Mouse (Mus musculus) embryonic fibroblast, embryonic 13.5 days (primary cell): ENCODE measurements around the gene Accs.

Source experiments
- CTCF ChIP-seq: IDR thresholded peaks from 2 replicates; pipeline ENCODE4 v1.5.1; 2011; ENCODE audit warnings: mild to moderate bottlenecking, control low read depth, low read length, moderate library complexity, borderline replicate concordance; ENCODE audit not compliant: insufficient read depth
- POLR2A ChIP-seq: IDR thresholded peaks from 2 replicates; pipeline ENCODE4 v1.6.1; 2011; ENCODE audit warnings: low read depth, mild to moderate bottlenecking, control low read depth, low read length, moderate library complexity

DNA sequence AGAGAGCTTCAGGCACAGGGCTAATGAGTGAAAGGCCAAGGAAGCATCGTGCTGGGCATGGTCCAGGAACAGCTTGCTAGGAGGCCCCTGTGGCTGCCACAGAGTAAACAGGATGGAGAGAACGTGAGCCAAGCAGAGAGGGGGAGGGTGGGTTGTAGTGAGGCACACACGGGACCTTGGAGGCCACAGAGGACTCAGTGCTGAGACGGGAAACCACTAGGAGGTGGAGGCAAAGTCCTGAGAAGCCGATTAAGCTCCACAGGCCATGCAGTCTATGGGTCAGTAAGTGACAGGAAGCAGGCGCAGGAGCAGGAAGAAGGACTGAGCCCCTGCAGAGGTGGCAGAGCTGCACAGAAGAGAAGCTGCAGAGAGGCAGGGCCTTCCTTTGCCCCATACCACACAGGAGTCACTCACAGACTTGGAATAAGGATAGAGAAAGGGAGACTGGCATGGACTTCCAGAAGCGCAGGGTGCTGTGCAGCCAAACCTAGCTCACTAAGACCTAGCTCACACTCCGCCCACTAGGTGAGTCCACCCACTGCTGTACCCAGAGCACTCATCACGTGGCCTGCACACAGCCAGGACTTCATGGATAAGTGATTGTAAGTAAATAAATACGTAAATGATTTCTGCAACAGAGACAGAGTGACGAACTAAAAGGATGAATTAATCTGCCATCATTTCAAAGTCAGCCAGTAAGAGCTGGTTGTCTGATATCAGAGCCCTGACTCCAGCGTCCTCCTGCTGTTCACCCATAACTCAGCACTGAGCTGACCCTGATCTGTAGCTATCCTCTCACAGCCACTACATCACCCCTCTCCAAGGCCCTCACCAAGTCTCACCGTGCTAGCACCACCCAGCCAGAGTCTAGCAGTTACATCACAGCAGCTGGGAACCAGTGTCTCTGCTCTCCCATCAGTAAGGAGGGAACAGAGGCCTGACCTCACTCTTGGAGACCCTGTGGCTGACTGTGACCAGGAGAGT is 57.9 kb downstream of the Accs start:
- TF ChIP-seq CTCF (no peak), POLR2A (no peak)
